Mouse (Mus musculus) layer of hippocampus, adult 9-11 months (tissue): ENCODE measurements around the gene Abcb9.
"Not testable (repeated sequence)": the region's sequence is repeated elsewhere in the genome, so short reads cannot be mapped to it uniquely, and the experiment has no call there.

Experiments used
- DNase-seq: peaks from one replicate; pipeline ENCODE4 v3.0.0; 2022

Abcb9 gene

GRCm38 (mm10) chr5:124056956-124057355 is 38.6 kb downstream of the Abcb9 start:
- DNase-seq = no peak

GRCm38 (mm10) chr5:124056219-124056618 is 39.4 kb downstream of the Abcb9 start:
- no peak for DNase-seq

DNA sequence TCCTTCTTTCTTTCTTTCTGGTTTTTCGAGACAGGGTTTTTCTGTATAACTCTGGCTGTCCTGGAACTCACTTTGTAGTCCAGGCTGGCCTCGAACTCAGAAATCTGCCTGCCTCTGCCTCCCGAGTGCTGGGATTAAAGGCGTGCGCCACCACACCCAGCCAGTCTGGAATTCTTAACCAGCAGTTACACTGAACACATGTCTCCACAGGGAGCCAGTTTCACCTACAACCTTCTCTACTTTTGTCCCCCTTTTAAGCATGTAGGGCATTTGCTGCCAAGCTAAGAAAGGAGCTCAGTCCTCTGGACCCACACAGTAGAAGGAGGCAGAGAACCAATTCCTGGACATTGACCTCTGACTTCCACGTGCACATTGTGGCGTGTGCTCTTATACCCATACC is 43.0 kb downstream of the Abcb9 start:
- not testable (repeated sequence) for DNase-seq

- no peak for DNase-seq
These were observed 43.6 kb downstream of the Abcb9 start for GRCm38 (mm10) chr5:124051899-124052491.

- no peak for DNase-seq
These were observed 45.2 kb downstream of the Abcb9 start for GRCm38 (mm10) chr5:124050095-124051050.

DNA sequence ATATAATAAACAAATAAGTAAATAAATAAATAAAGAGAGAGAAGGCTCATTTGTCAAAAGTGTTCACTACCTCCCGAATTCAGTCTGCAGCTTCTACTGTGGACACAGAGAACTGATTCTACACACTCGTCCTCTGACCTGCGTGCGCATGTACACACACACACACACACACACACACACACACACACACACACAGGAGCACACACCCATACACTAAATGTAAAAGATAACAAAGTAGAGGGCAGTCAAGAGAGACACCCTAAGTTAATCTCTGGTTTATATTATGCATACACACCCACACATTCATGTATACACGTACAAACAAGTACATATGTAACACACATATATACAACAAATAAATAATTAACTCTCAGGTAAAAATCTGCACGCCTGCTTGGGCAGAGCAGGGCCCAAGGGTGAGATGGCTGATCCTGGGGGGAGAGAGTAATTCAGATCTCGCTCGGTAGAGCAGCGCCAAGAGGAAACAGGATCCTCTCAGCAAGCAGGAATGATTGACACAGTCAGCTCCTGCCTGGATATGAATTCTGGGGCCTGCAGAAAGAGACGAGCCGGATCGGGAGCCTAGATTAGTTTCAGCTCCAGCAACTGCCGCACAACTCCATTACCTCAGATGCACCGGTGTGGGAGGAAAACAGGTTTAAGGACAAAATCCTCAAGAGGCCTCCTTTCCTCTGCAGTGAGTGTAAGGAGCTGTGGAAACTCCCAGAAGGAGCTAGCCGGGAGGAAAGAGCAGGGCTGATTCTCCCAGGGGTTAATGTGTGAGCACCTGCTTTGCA is 46.2 kb downstream of the Abcb9 start:
- no peak for DNase-seq

- no peak for DNase-seq
These were observed 48.7 kb downstream of the Abcb9 start for GRCm38 (mm10) chr5:124046741-124047401.

DNA sequence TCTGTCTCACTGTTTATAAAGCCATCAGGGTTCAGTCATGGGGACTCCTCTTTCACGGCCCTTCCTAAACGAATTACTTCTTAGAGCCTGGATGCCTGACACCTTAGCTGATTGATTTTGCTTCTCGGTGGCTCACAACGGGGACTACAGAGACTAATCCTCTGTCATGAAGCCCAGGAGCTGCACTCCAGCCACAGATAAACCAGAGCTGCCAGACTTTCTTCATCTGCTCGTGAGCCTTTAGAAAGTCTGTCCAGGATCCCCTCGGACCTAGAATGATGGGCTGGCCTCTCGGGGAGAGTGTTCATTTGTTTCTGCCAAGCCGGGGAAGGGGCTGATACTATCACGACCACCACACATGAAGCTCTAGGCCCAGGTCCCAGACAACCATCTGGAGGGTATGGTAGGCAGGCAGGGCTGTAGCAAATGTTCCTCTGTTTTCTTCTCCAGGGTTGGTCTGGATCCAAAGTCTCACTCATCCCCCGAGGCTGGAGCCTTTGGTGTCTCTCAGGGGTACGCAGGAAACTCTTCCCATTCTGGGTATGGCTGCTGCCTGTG is 50.1 kb downstream of the Abcb9 start:
- DNase-seq = no peak

GRCm38 (mm10) chr5:124043999-124044398 is 51.6 kb downstream of the Abcb9 start:
- DNase-seq = no peak

- DNase-seq = peak; percentile 93
These were observed 52.2 kb downstream of the Abcb9 start for GRCm38 (mm10) chr5:124043212-124043978.

- DNase-seq = no peak
These were observed 54.5 kb downstream of the Abcb9 start for GRCm38 (mm10) chr5:124041097-124041496.

GRCm38 (mm10) chr5:124039602-124040001 is 56.0 kb downstream of the Abcb9 start:
- DNase-seq = no peak

- DNase-seq = no peak
These were observed 58.8 kb downstream of the Abcb9 start for GRCm38 (mm10) chr5:124036836-124037235.

GRCm38 (mm10) chr5:124036341-124036740 is 59.3 kb downstream of the Abcb9 start:
- DNase-seq = no peak

- no peak for DNase-seq
These were observed 59.8 kb downstream of the Abcb9 start for GRCm38 (mm10) chr5:124035806-124036205.

DNA sequence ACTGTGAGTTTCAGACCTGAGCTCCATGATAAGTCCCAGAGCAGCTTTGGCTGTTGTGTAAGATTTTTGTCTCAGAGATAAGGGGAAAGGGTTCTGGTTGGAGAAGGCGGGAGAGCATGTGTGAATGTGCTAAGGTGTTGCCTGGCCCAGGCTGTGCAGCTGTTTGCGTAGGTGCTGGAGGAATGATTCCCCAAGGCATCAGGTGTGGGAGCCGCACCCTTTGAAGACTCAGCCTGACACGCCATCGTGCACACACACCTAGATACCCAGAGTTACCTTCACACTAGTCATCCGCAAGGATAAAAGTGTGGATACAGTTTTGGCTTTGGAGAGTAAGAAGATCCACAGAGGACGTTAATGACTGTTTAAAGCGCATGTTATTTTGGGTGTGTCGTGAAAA is 60.2 kb downstream of the Abcb9 start:
- DNase-seq = no peak

DNA sequence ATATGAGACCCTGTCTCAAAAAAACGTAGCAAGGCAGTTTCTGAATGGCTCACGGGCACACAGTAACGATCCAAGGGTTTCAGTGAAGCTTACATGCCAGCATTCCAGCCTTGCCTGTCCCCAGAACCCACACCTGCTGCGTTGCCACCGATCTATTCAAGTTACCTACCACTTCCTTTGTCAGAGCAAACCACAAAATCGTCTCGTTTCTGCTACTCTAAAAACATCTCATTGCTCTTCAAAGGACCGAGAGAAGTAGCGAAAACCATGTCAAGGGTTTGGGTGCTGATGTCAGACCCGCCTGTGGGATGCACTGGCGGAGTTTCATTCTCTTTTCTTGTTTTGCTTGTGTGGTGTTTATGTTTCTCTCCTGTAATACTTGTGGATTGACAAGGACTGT is 61.1 kb downstream of the Abcb9 start:
- DNase-seq = no peak

- peak; percentile 91 for DNase-seq
These were observed 63.5 kb downstream of the Abcb9 start, which contains the start of gene Vps37b for GRCm38 (mm10) chr5:124032001-124032508. Gene Vps37b, minus strand, starts transcription at chr5:124032270.

GRCm38 (mm10) chr5:124031068-124031955 is 64.3 kb downstream of the Abcb9 start:
- DNase-seq = no peak

GRCm38 (mm10) chr5:124030386-124031067 is 65.1 kb downstream of the Abcb9 start:
- DNase-seq = no peak
